Mouse (Mus musculus) frontal cortex, postnatal 36 days (tissue): ENCODE data around the gene Rnaseh2a.

Source experiments
- DNase-seq, 2 experiments: peaks; one replicate each; pipeline ENCODE4 v3.0.0; 2022; ENCODE audit warnings: low spot score in 2 of 2

Rnaseh2a gene

DNA sequence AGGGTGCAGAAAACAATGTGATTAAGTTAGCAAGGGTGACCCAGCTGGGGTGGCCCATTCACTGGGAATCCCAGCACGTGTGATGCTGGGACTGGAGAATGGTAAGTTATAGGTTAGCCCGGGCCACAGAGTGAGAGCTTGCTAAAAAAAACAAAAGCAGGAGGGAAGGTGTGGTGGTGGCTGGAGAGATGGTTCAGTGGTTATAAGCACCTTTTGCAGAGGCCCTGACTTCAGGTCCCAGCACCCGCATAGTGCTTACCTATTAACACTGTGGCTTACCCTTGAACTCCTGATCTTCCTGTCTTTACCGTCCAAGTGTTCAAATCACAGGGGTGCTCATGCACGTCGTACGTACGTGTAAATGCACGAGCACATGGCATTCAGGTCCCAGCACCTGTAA lies 62.5 kb downstream of the Rnaseh2a start:
- no peak for DNase-seq
